Mouse (Mus musculus): ENCODE measurements around the gene Klhl20. TPM values are rescaled to one million over a fixed set of nuclear protein-coding genes. Genes with fewer than 3 reads are reported as not detected.
A peak's percentile ranks its signal among the peaks of the same experiment; 100 is the strongest.

Gene Klhl20
- total RNA-seq, 2 experiments from 2014 or later, result 15.1 to 19.4 TPM

DNA sequence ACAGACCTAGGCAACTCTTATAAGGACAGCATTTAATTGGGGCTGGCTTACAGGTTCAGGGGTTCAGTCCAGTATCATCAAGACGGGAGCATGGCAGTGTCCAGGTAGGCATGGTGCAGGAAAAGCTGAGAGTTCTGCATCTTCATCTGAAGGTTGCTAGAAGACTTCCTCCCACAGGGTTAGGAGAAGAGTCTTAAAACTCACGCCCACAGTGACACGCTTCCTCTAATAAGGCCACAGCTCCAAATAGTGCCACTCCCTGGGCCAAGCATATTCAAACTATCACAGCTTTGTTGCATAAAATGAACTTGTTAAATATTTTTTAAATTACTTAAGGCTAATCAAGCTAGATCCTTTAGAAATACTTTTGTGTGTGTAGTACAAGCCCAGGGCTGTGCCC is 54.1 kb downstream of the Klhl20 start:
- DNase-seq (ENCODE audit: low spot score in 2 of 2), result no peak
- intact Hi-C loops (cut with DNase I), result loop anchor here (10.0 kb wide), 1 partner anchor 118 kb away; no protein-coding TSS in a partner anchor

DNA sequence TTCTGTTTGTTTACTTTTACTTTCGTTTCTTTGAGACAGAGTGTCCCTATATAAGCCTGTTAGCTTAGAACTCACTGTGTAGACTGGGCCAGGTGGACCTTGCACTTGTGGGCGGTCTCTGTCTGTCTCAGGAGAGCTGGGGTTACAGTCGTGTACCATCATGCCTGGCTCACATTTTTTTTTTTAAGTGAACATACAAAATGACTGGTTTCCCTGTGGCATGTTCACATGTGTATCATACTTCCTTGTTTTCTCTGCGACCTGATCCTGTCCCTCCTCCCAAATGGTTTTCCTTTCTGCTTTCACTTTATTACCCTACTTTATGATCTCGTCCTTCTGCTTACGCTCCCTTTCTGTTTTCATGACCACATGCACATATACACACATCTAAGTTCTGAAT is 55.1 kb downstream of the Klhl20 start:
- DNase-seq (ENCODE audit: low spot score in 2 of 2), result no peak
- intact Hi-C loops (cut with DNase I), result loop anchor here (10.0 kb wide), 1 partner anchor 119 kb away; no protein-coding TSS in a partner anchor

DNA sequence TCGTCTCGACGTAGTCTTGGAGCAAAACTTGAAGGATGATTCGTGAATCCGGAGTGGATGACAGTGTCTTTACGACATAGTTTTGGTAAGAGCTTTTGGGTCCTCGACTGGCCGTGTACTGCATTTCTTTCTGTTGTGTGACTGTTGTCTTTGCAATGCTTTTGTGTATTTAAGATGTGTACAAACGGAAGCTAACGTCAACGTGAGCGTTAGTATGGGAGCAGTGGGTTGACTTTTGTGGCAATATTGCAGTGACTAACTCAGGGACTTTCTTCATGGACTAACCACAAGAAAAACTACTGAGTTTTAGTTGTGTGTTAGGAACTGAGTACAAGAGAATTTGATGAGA is 60.1 kb downstream of the Klhl20 start:
- no peak for DNase-seq (ENCODE audit: low spot score in 2 of 2)
- intact Hi-C loops (cut with DNase I), result loop anchor here (2.0 to 10.0 kb wide), 2 partner anchors 36 to 124 kb away; partner anchors contain the start of gene Zbtb37

DNA sequence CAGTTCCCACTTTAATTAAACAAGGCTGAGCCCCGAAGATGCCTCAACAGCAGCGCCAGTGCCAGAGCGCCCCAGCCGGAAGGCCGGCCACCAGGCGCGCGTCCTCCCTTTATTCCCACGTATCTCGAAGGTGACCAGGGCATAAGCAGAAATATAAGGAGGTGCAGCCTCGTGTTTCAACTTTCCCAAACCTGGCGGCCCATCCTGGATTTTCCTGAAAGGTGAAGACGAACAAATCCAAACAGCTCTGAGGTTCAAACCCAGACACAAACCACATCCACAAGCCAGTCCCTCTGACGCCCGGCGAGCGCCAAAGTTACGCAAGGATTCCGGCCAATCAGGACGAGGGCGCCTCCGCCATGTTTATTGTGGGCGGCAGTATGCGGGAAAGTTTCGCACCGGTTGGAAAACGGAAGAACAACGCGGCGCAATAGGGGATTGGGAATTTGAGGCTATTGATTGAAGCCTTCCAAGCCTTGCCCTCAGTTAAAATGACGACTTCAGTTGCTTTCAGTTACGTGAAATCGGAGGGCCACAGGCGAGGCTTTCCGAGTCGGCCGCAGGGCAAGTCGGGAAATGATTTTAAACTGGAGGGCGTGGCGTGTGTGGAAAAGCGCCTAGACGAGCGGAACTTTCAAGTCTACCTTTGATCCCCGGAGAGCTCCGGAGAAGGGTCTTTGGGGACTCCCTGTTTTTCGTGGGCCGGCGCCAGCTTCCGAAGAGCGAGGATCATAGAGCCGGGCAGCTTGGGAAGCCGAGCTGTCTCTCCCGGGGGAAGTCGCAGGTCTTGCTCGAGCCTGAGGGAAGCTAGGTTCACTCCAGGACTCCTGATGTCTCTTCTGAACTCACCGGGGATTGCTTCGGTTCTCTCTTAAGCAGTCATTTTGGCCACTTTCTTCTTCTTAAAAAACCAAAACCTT is 60.7 kb downstream of the Klhl20 start, which contains the start of the genes Dars2 and Cenpl:
Gene Dars2, minus strand, starts transcription at position 307 of the 920 bp plus-strand sequence.
Gene Cenpl, plus strand, starts transcription at position 362 of the 920 bp plus-strand sequence.
- peak; percentile 96 to 98 for DNase-seq (ENCODE audit: low spot score in 2 of 2)
- intact Hi-C loops (cut with DNase I), result loop anchor here (1.0 to 10.0 kb wide), 3 partner anchors 36 to 124 kb away; partner anchors contain the start of genes Klhl20 and Zbtb37

- DNase-seq (ENCODE audit: low spot score in 2 of 2), result no peak
- intact Hi-C loops (cut with DNase I), result no loop called here
Measured at GRCm38 (mm10) chr1:161063351-161063750, 68.0 kb downstream of the Klhl20 start.

DNA sequence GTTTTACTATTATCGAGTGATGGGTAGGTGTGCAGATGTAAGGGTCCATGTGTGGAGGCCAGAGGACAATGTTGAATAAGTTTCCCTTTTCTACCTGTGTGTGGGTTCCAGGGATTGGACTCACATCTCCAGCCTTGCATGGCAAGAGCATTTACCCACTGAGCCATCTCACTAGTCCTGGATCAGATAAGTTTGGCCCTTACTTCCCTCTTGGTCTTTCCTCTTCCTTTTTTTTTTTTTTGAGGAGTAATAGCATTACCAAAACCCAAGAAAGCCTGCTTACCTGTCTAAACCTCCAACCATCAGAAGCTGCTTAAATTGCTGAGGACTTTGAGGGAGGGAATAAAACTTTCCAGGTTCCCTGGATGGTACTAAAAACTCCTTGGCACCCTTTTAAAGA is 74.1 kb downstream of the Klhl20 start:
- intact Hi-C loops (cut with DNase I), result no loop called here
- DNase-seq (ENCODE audit: low spot score in 2 of 2), result no peak

DNA sequence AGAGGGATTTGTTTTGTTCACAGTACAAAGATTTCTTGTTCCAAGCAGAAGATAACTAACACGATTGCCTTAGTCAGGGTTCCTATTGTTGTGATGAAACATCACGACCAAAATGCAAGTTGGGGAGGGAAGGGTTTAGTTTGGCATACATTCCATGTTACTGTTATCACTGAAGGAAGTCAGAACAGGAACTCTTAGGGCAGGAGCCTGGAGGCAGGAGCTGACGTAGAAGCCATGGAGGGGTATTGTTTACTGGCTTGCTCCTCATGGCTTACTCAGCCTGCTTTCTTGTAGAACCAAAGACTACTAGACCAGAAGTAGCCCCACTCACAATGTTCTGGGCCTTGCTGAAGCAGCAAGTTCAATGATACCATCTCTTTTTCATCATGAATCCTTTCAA is 84.3 kb downstream of the Klhl20 start:
- intact Hi-C loops (cut with DNase I), result no loop called here
- no peak for DNase-seq (ENCODE audit: low spot score in 2 of 2)

DNA sequence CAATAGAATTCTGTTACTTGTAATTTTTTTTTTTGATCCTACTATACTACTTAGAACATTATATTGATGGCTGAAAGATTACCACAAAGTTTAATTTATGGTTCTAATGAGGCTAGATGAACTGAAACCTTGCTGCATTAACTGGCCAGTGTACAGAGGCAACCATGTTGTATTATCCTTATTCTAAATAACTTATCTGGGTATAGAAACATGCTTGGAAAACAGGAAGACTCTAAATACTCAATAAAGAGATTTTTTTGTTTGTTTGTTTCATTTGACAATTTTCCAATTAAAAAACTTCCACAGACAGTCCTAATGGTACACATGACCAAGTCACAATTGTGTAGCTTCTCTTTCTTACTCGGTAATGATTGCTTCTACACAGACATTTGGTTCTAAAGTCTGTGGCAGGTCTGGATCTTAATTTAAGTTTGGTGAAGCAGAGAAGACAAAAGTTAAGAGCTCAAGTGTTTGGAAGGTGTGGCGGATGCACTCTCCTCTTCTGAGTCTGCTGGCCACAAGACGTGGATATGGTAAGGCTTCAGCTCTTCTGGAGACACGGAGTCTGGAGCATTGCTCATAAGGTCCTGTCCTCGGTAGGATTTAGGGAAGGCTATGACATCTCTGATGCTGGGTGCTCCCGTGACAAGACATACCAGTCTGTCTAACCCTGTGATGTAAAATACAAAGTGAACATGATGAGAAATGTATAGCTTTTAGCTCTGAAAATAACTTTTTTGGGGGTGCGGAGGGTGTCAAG is 89.9 kb downstream of the Klhl20 start:
- intact Hi-C loops (cut with DNase I), result no loop called here
- no peak for DNase-seq (ENCODE audit: low spot score in 2 of 2)

GRCm38 (mm10) chr1:161040855-161041254 is 90.5 kb downstream of the Klhl20 start:
- DNase-seq (ENCODE audit: low spot score in 2 of 2), result no peak
- intact Hi-C loops (cut with DNase I), result no loop called here

DNA sequence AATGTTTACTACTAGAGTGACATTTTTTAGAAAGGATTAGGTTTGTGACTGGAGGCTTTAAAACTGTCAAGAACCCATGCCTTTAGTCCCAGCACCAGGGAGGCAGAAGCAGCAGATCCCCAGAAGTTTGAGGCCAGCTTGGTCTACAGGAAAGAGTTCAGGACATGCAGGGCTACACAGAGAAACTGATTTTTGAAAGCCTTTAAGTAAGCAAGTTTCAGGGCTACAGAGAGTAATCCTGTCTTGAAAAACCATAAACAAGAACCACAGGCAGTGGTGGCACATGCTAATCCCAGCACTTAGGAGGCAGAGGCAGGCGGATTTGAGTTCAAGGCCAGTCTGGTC is 90.9 kb downstream of the Klhl20 start:
- DNase-seq (ENCODE audit: low spot score in 2 of 2), result no peak
- intact Hi-C loops (cut with DNase I), result no loop called here

- no peak for DNase-seq (ENCODE audit: low spot score in 2 of 2)
- intact Hi-C loops (cut with DNase I), result no loop called here
Measured at GRCm38 (mm10) chr1:161039741-161040425, 91.4 kb downstream of the Klhl20 start.

GRCm38 (mm10) chr1:161038968-161039721 is 92.2 kb downstream of the Klhl20 start:
- intact Hi-C loops (cut with DNase I), result no loop called here

More at GRCm38 (mm10) chr1:161038968-161039721, 92.2 kb downstream of the Klhl20 start:
- DNase-seq (ENCODE audit: low spot score in 2 of 2), result no peak

Other genes starting within 250 kb of the Klhl20 start
- 10 to 100 TPM; 41.0 to 42.9 TPM for gene Rc3h1, start 225.1 kb downstream of the Klhl20 start, total RNA-seq (2021)
- under 1 TPM; 0.12 to 0.50 TPM for gene Serpinc1, start 152.9 kb downstream of the Klhl20 start, total RNA-seq (2021)
- 10 to 100 TPM; 17.9 to 19.4 TPM for gene Zbtb37, start 96.7 kb downstream of the Klhl20 start, total RNA-seq (2021)
- gene Dars2, start 60.9 kb downstream of the Klhl20 start, total RNA-seq (2021), result 10 to 100 TPM; 23.3 to 27.6 TPM
- gene Cenpl, start 60.8 kb downstream of the Klhl20 start, total RNA-seq (2021), result 1 to 10 TPM; 1.1 to 1.8 TPM
- 10 to 100 TPM; 57.8 to 59.7 TPM for gene Ankrd45, start 11.2 kb upstream of the Klhl20 start, total RNA-seq (2021)
- not detected for gene Tex50, start 27.8 kb upstream of the Klhl20 start, total RNA-seq (2021)
- gene Prdx6, start 119.7 kb upstream of the Klhl20 start, total RNA-seq (2021), result 100 to 1,000 TPM; 310 to 351 TPM